Mouse (Mus musculus) ES-E14 (cell line): ENCODE results near the gene Hoxd10.

Source experiments
- CHD2 ChIP-seq: IDR thresholded peaks from 2 replicates; pipeline ENCODE4 v1.6.1; 2014; ENCODE audit warnings: mild to moderate bottlenecking, low read depth, low read length, inconsistent platforms
- HCFC1 ChIP-seq: IDR thresholded peaks from 2 replicates; pipeline ENCODE4 v1.6.1; 2012; ENCODE audit warnings: low read length, inconsistent platforms, borderline replicate concordance; ENCODE audit not compliant: insufficient read depth
- MAFK ChIP-seq: IDR thresholded peaks from 2 replicates; pipeline ENCODE4 v1.6.1; 2014; ENCODE audit warnings: mild to moderate bottlenecking, low read depth, low read length, inconsistent platforms; ENCODE audit not compliant: insufficient read depth
- ZC3H11A ChIP-seq: IDR thresholded peaks from 2 replicates; pipeline ENCODE4 v1.6.1; 2012; ENCODE audit warnings: low read depth, mild to moderate bottlenecking, inconsistent platforms, low read length, borderline replicate concordance
- ZNF384 ChIP-seq: IDR thresholded peaks from 2 replicates; pipeline ENCODE4 v1.6.1; 2012; ENCODE audit warnings: low read depth, low read length, inconsistent platforms

DNA sequence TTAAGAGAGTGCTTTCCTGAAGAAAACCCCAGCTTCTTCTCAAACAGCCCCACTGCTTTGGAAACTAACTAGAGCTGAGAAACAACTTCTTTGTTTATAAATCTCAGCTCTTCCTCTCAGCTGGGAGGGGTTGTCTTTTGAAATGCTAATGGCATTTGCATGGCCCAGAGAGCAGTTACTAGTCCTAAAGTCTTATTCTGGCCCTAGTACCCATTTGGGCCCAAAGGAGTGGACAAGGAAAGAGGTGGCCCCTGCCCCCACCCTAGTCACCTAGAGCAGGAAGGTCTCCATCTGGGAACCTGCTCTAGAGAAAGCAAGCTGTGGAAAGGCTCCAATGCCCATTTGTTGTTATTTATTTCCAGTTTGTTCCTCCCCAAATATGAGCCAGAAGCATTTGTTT is 39.3 kb downstream of the Hoxd10 start:
- TF ChIP-seq ZNF384 (no peak), CHD2 (no peak), HCFC1 (no peak), ZC3H11A (no peak), MAFK (no peak)
